Mouse (Mus musculus): ENCODE measurements around the gene Trnau1ap. TPM values are rescaled to one million over a fixed set of nuclear protein-coding genes. Genes with fewer than 3 reads are reported as not detected.
A peak's percentile ranks its signal among the peaks of the same experiment; 100 is the strongest.

Gene Trnau1ap
- polyA plus RNA-seq, 1 experiment, result 24.1 TPM

GRCm38 (mm10) chr4:132301965-132302938, 27.1 kb downstream of the Trnau1ap start:
- Histone ChIP-seq H3K27me3 (ENCODE audit: control insufficient read depth, insufficient read depth, low read length) (no peaks in the 10 kb centered on the region), H3K36me3 (ENCODE audit: control insufficient read depth, insufficient read depth, low read length) (no peaks in the 10 kb centered on the region), H3K27ac (ENCODE audit: insufficient read depth, low read depth, low read length) (no peak overlapping the region), H3K4me3 (ENCODE audit: low read depth, low read length) (peak overlapping the region; percentile 86), H3K4me1 (ENCODE audit: control insufficient read depth, insufficient read depth, insufficient read length, low read length) (peaks cover 4% of the 10 kb centered on the region; the same call in 1 of the 2 replicates)
- TF ChIP-seq POLR2A (IDR thresholded peaks at IDR 0.05; ENCODE audit: low read depth, low read length), result no peak
- no peak for TF ChIP-seq CTCF (IDR thresholded peaks at IDR 0.05; ENCODE audit: extremely low read depth, insufficient read length, insufficient replicate concordance, low read depth, low read length)
- WGBS, result 75% methylated on average over 16 of the region's 16 CpGs

GRCm38 (mm10) chr4:132301486-132301885, 27.9 kb downstream of the Trnau1ap start:
- H3K4me3 ChIP-seq (ENCODE audit: low read depth, low read length), result no peak overlapping the region
- no peak overlapping the region for H3K27ac ChIP-seq (ENCODE audit: insufficient read depth, low read depth, low read length)
- H3K27me3 ChIP-seq (ENCODE audit: control insufficient read depth, insufficient read depth, low read length), result no peaks in the 10 kb centered on the region
- H3K36me3 ChIP-seq (ENCODE audit: control insufficient read depth, insufficient read depth, low read length), result no peaks in the 10 kb centered on the region
- H3K4me1 ChIP-seq (ENCODE audit: control insufficient read depth, insufficient read depth, insufficient read length, low read length), result peaks cover 4% of the 10 kb centered on the region; the same call in 1 of the 2 replicates
- TF ChIP-seq CTCF (IDR thresholded peaks at IDR 0.05; ENCODE audit: extremely low read depth, insufficient read length, insufficient replicate concordance, low read depth, low read length) (no peak), POLR2A (IDR thresholded peaks at IDR 0.05; ENCODE audit: low read depth, low read length) (no peak)
- WGBS, result 78% methylated on average over 6 of the region's 6 CpGs

GRCm38 (mm10) chr4:132299849-132300248, 29.5 kb downstream of the Trnau1ap start:
- Histone ChIP-seq H3K36me3 (ENCODE audit: control insufficient read depth, insufficient read depth, low read length) (no peaks in the 10 kb centered on the region), H3K27ac (ENCODE audit: insufficient read depth, low read depth, low read length) (no peak overlapping the region), H3K27me3 (ENCODE audit: control insufficient read depth, insufficient read depth, low read length) (no peaks in the 10 kb centered on the region), H3K4me1 (ENCODE audit: control insufficient read depth, insufficient read depth, insufficient read length, low read length) (peaks cover 4% of the 10 kb centered on the region; the same call in 1 of the 2 replicates), H3K4me3 (ENCODE audit: low read depth, low read length) (no peak overlapping the region)
- 77% methylated on average over 1 of the region's 1 CpGs for WGBS
- TF ChIP-seq CTCF (IDR thresholded peaks at IDR 0.05; ENCODE audit: extremely low read depth, insufficient read length, insufficient replicate concordance, low read depth, low read length), result no peak
- no peak for TF ChIP-seq POLR2A (IDR thresholded peaks at IDR 0.05; ENCODE audit: low read depth, low read length)

- Histone ChIP-seq H3K4me3 (ENCODE audit: low read depth, low read length) (no peak overlapping the region), H3K27me3 (ENCODE audit: control insufficient read depth, insufficient read depth, low read length) (no peaks in the 10 kb centered on the region), H3K4me1 (ENCODE audit: control insufficient read depth, insufficient read depth, insufficient read length, low read length) (no peaks in the 10 kb centered on the region), H3K36me3 (ENCODE audit: control insufficient read depth, insufficient read depth, low read length) (peaks cover 17% of the 10 kb centered on the region), H3K27ac (ENCODE audit: insufficient read depth, low read depth, low read length) (no peak overlapping the region)
- TF ChIP-seq CTCF (IDR thresholded peaks at IDR 0.05; ENCODE audit: extremely low read depth, insufficient read length, insufficient replicate concordance, low read depth, low read length) (no peak), POLR2A (IDR thresholded peaks at IDR 0.05; ENCODE audit: low read depth, low read length) (no peak)
- WGBS, result 56% methylated on average over 8 of the region's 8 CpGs
Observed at GRCm38 (mm10) chr4:132295696-132296390, 33.5 kb downstream of the Trnau1ap start.

GRCm38 (mm10) chr4:132293682-132294240, 35.6 kb downstream of the Trnau1ap start:
- no peak overlapping the region for H3K4me3 ChIP-seq (ENCODE audit: low read depth, low read length)
- TF ChIP-seq CTCF (IDR thresholded peaks at IDR 0.05; ENCODE audit: extremely low read depth, insufficient read length, insufficient replicate concordance, low read depth, low read length) (no peak), POLR2A (IDR thresholded peaks at IDR 0.05; ENCODE audit: low read depth, low read length) (no peak)
- H3K27ac ChIP-seq (ENCODE audit: insufficient read depth, low read depth, low read length), result no peak overlapping the region
- peaks cover 27% of the 10 kb centered on the region for H3K36me3 ChIP-seq (ENCODE audit: control insufficient read depth, insufficient read depth, low read length)
- 73% methylated on average over 7 of the region's 7 CpGs for WGBS
- H3K4me1 ChIP-seq (ENCODE audit: control insufficient read depth, insufficient read depth, insufficient read length, low read length), result no peaks in the 10 kb centered on the region
- H3K27me3 ChIP-seq (ENCODE audit: control insufficient read depth, insufficient read depth, low read length), result no peaks in the 10 kb centered on the region

- H3K4me1 ChIP-seq (ENCODE audit: control insufficient read depth, insufficient read depth, insufficient read length, low read length), result no peaks in the 10 kb centered on the region
- H3K4me3 ChIP-seq (ENCODE audit: low read depth, low read length), result no peak overlapping the region
- H3K27ac ChIP-seq (ENCODE audit: insufficient read depth, low read depth, low read length), result no peak overlapping the region
- peaks cover 27% of the 10 kb centered on the region for H3K36me3 ChIP-seq (ENCODE audit: control insufficient read depth, insufficient read depth, low read length)
- peak; percentile 45; the same call in 1 of the 2 replicates for TF ChIP-seq CTCF (IDR thresholded peaks at IDR 0.05; ENCODE audit: extremely low read depth, insufficient read length, insufficient replicate concordance, low read depth, low read length)
- TF ChIP-seq POLR2A (IDR thresholded peaks at IDR 0.05; ENCODE audit: low read depth, low read length), result no peak
- H3K27me3 ChIP-seq (ENCODE audit: control insufficient read depth, insufficient read depth, low read length), result no peaks in the 10 kb centered on the region
- 67% methylated on average over 4 of the region's 4 CpGs for WGBS
Observed at GRCm38 (mm10) chr4:132292988-132293387, 36.4 kb downstream of the Trnau1ap start.

Data from small intestine, adult 2 months (tissue).